Mouse (Mus musculus): ENCODE measurements around the gene Gm44503. TPM values are rescaled to one million over a fixed set of nuclear protein-coding genes. Genes with fewer than 3 reads are reported as not detected.

The Gm44503 gene
- polyA plus RNA-seq, 1 experiment from 2014 or later: not detected

GRCm38 (mm10) chr9:73004076-73004475 lies 45.4 kb downstream of the Gm44503 start:
- H3K27ac ChIP-seq: no peak overlapping the region
- no peak for ATAC-seq (ENCODE audit: insufficient number of reproducible peaks, insufficient read depth, low FRiP score, low TSS enrichment)
- H3K4me1 ChIP-seq: no peaks in the 10 kb centered on the region
- no peak overlapping the region for H3K4me3 ChIP-seq
- H3K9me3 ChIP-seq: no peaks in the 10 kb centered on the region
- H3K9ac ChIP-seq: no peak overlapping the region; the same call in 1 of the 2 replicates
- peaks cover 7% of the 10 kb centered on the region for H3K36me3 ChIP-seq
- H3K4me2 ChIP-seq (replicated peaks): no peak overlapping the region
- no peaks in the 10 kb centered on the region for H3K27me3 ChIP-seq
- 85% methylated on average over 8 of the region's 8 CpGs for whole genome bisulfite sequencing

GRCm38 (mm10) chr9:73005106-73005505 lies 46.5 kb downstream of the Gm44503 start:
- WGBS: 93% methylated on average over 6 of the region's 6 CpGs

GRCm38 (mm10) chr9:73006175-73006574 lies 47.5 kb downstream of the Gm44503 start:
- Histone ChIP-seq H3K4me2 (replicated peaks) (no peak overlapping the region), H3K9ac (no peak overlapping the region), H3K4me3 (no peak overlapping the region), H3K27ac (no peak overlapping the region), H3K4me1 (no peaks in the 10 kb centered on the region), H3K36me3 (peaks cover 10% of the 10 kb centered on the region), H3K27me3 (no peaks in the 10 kb centered on the region), H3K9me3 (no peaks in the 10 kb centered on the region)
- ATAC-seq (ENCODE audit: insufficient number of reproducible peaks, insufficient read depth, low FRiP score, low TSS enrichment): no peak
- WGBS: 89% methylated on average over 3 of the region's 3 CpGs

More at GRCm38 (mm10) chr9:73005106-73005505, 46.5 kb downstream of the Gm44503 start:
- Histone ChIP-seq H3K27me3 (no peaks in the 10 kb centered on the region), H3K27ac (no peak overlapping the region), H3K9me3 (no peaks in the 10 kb centered on the region), H3K4me2 (replicated peaks) (no peak overlapping the region), H3K9ac (no peak overlapping the region), H3K4me3 (no peak overlapping the region), H3K4me1 (no peaks in the 10 kb centered on the region), H3K36me3 (peaks cover 7% of the 10 kb centered on the region)
- no peak for ATAC-seq (ENCODE audit: insufficient number of reproducible peaks, insufficient read depth, low FRiP score, low TSS enrichment)

- H3K9me3 ChIP-seq: no peaks in the 10 kb centered on the region
Observed at GRCm38 (mm10) chr9:73008384-73008783, 49.7 kb downstream of the Gm44503 start.

GRCm38 (mm10) chr9:73012629-73013028 lies 54.0 kb downstream of the Gm44503 start:
- peaks cover 42% of the 10 kb centered on the region for H3K36me3 ChIP-seq
- H3K27me3 ChIP-seq: no peaks in the 10 kb centered on the region
- no peak overlapping the region for H3K4me3 ChIP-seq
- no peaks in the 10 kb centered on the region for H3K9me3 ChIP-seq
- no peaks in the 10 kb centered on the region for H3K4me1 ChIP-seq
- no peak overlapping the region for H3K4me2 ChIP-seq (replicated peaks)
- H3K27ac ChIP-seq: no peak overlapping the region
- H3K9ac ChIP-seq: no peak overlapping the region
- ATAC-seq (ENCODE audit: insufficient number of reproducible peaks, insufficient read depth, low FRiP score, low TSS enrichment): no peak
- WGBS: 85% methylated on average over 4 of the region's 4 CpGs

More at GRCm38 (mm10) chr9:73008384-73008783, 49.7 kb downstream of the Gm44503 start:
- ATAC-seq (ENCODE audit: insufficient number of reproducible peaks, insufficient read depth, low FRiP score, low TSS enrichment): no peak
- H3K27ac ChIP-seq: no peak overlapping the region
- H3K36me3 ChIP-seq: peaks cover 19% of the 10 kb centered on the region
- H3K27me3 ChIP-seq: no peaks in the 10 kb centered on the region
- no peaks in the 10 kb centered on the region for H3K4me1 ChIP-seq
- no peak overlapping the region for H3K4me3 ChIP-seq
- 71% methylated on average over 3 of the region's 3 CpGs for WGBS
- H3K9ac ChIP-seq: no peak overlapping the region
- H3K4me2 ChIP-seq (replicated peaks): no peak overlapping the region

- WGBS: 82% methylated on average over 13 of the region's 13 CpGs
- peaks cover 56% of the 10 kb centered on the region for H3K36me3 ChIP-seq
- H3K9ac ChIP-seq: no peak overlapping the region
- H3K27ac ChIP-seq: no peak overlapping the region
- no peak for ATAC-seq (ENCODE audit: insufficient number of reproducible peaks, insufficient read depth, low FRiP score, low TSS enrichment)
- H3K9me3 ChIP-seq: no peaks in the 10 kb centered on the region
- H3K27me3 ChIP-seq: no peaks in the 10 kb centered on the region
- H3K4me2 ChIP-seq (replicated peaks): no peak overlapping the region
- no peaks in the 10 kb centered on the region for H3K4me1 ChIP-seq
- no peak overlapping the region for H3K4me3 ChIP-seq
Observed at GRCm38 (mm10) chr9:73014724-73015123, 56.1 kb downstream of the Gm44503 start.

GRCm38 (mm10) chr9:73019841-73020240 lies 61.2 kb downstream of the Gm44503 start:
- H3K4me3 ChIP-seq: no peak overlapping the region
- no peaks in the 10 kb centered on the region for H3K4me1 ChIP-seq
- H3K36me3 ChIP-seq: peaks cover 49% of the 10 kb centered on the region
- no peak overlapping the region for H3K9ac ChIP-seq
- no peak overlapping the region for H3K4me2 ChIP-seq (replicated peaks)
- 88% methylated on average over 10 of the region's 10 CpGs for WGBS
- H3K27ac ChIP-seq: no peak overlapping the region
- no peak for ATAC-seq (ENCODE audit: insufficient number of reproducible peaks, insufficient read depth, low FRiP score, low TSS enrichment)
- H3K9me3 ChIP-seq: no peaks in the 10 kb centered on the region
- no peaks in the 10 kb centered on the region for H3K27me3 ChIP-seq

GRCm38 (mm10) chr9:73020566-73021097 lies 62.0 kb downstream of the Gm44503 start:
- Histone ChIP-seq H3K27me3 (no peaks in the 10 kb centered on the region), H3K9me3 (no peaks in the 10 kb centered on the region), H3K36me3 (peaks cover 46% of the 10 kb centered on the region), H3K4me3 (no peak overlapping the region), H3K9ac (no peak overlapping the region), H3K4me2 (replicated peaks) (no peak overlapping the region), H3K27ac (no peak overlapping the region), H3K4me1 (no peaks in the 10 kb centered on the region)
- no peak for ATAC-seq (ENCODE audit: insufficient number of reproducible peaks, insufficient read depth, low FRiP score, low TSS enrichment)
- WGBS: 88% methylated on average over 5 of the region's 5 CpGs

GRCm38 (mm10) chr9:73025818-73026636 lies 67.4 kb downstream of the Gm44503 start:
- no peak overlapping the region for H3K9ac ChIP-seq
- no peaks in the 10 kb centered on the region for H3K9me3 ChIP-seq
- peak overlapping the region; percentile 27 for H3K4me2 ChIP-seq (replicated peaks)
- 27% methylated on average over 17 of the region's 17 CpGs for WGBS
- no peak overlapping the region for H3K4me3 ChIP-seq
- ATAC-seq (ENCODE audit: insufficient number of reproducible peaks, insufficient read depth, low FRiP score, low TSS enrichment): no peak
- H3K4me1 ChIP-seq: 0 out of 2 replicates have a peak, but pooled peaks cover 4% of the 10 kb centered on the region
- peaks cover 12% of the 10 kb centered on the region for H3K36me3 ChIP-seq
- no peak overlapping the region for H3K27ac ChIP-seq
- H3K27me3 ChIP-seq: no peaks in the 10 kb centered on the region

GRCm38 (mm10) chr9:73030443-73030842 lies 71.8 kb downstream of the Gm44503 start:
- no peak for ATAC-seq (ENCODE audit: insufficient number of reproducible peaks, insufficient read depth, low FRiP score, low TSS enrichment)
- H3K27me3 ChIP-seq: no peaks in the 10 kb centered on the region
- 0 out of 2 replicates have a peak, but pooled peaks cover 4% of the 10 kb centered on the region for H3K4me1 ChIP-seq
- no peak overlapping the region for H3K27ac ChIP-seq
- no peak overlapping the region for H3K4me2 ChIP-seq (replicated peaks)
- no peak overlapping the region for H3K4me3 ChIP-seq
- WGBS: 93% methylated on average over 1 of the region's 1 CpGs
- H3K9me3 ChIP-seq: no peaks in the 10 kb centered on the region
- no peak overlapping the region for H3K9ac ChIP-seq
- H3K36me3 ChIP-seq: peaks cover 38% of the 10 kb centered on the region

GRCm38 (mm10) chr9:73031421-73031820 lies 72.8 kb downstream of the Gm44503 start:
- 74% methylated on average over 4 of the region's 4 CpGs for WGBS

GRCm38 (mm10) chr9:73033406-73033805 lies 74.8 kb downstream of the Gm44503 start:
- H3K36me3 ChIP-seq: peaks cover 48% of the 10 kb centered on the region
- 88% methylated on average over 1 of the region's 1 CpGs for WGBS
- H3K27ac ChIP-seq: no peak overlapping the region
- ATAC-seq (ENCODE audit: insufficient number of reproducible peaks, insufficient read depth, low FRiP score, low TSS enrichment): no peak
- H3K4me2 ChIP-seq (replicated peaks): no peak overlapping the region
- H3K9me3 ChIP-seq: no peaks in the 10 kb centered on the region
- H3K27me3 ChIP-seq: no peaks in the 10 kb centered on the region
- H3K4me1 ChIP-seq: no peaks in the 10 kb centered on the region
- H3K9ac ChIP-seq: no peak overlapping the region
- no peak overlapping the region for H3K4me3 ChIP-seq

More at GRCm38 (mm10) chr9:73031421-73031820, 72.8 kb downstream of the Gm44503 start:
- Histone ChIP-seq H3K27me3 (no peaks in the 10 kb centered on the region), H3K9me3 (no peaks in the 10 kb centered on the region), H3K4me2 (replicated peaks) (no peak overlapping the region), H3K9ac (no peak overlapping the region), H3K27ac (no peak overlapping the region), H3K36me3 (peaks cover 48% of the 10 kb centered on the region), H3K4me1 (0 out of 2 replicates have a peak, but pooled peaks cover under 1% of the 10 kb centered on the region), H3K4me3 (no peak overlapping the region)
- no peak for ATAC-seq (ENCODE audit: insufficient number of reproducible peaks, insufficient read depth, low FRiP score, low TSS enrichment)

Data from embryonic facial prominence, embryonic 12.5 days (tissue).